ENCODE assay signal across 21 mouse cellular contexts in genomic region chr15:98778806-98779205, GRCm38 (mm10). TPM values are rescaled to one million over a fixed set of nuclear protein-coding genes. Genes with fewer than 3 reads are reported as not detected.
A peak's percentile ranks its signal among the peaks of the same experiment; 100 is the strongest.
DNase-seq lines count a peak whose midpoint lies in the region; ATAC-seq and TF ChIP-seq lines count a peak whose summit lies in the region.
"Had no signal": no experiment of that assay in that cellular context is flagged by ENCODE, and none has a peak within 500 bp of the region (broad histone marks: within the 10 kb centered on the region; RNA-seq: fewer than 3 reads in every experiment).

No protein-coding gene starts in this region.

- H3K36me3 ChIP-seq in limb, embryonic 12.5 days: no peaks in the 10 kb centered on the region
- no peaks in the 10 kb centered on the region for H3K36me3 ChIP-seq in limb, embryonic 10.5 days
- H3K36me3 ChIP-seq in E14TG2a.4 (ENCODE audit: insufficient read depth, low read length) (no peaks in the 10 kb centered on the region), myocyte (ENCODE audit: control insufficient read depth, insufficient read depth) (no peaks in the 10 kb centered on the region)
- H3K36me3 ChIP-seq in embryonic facial prominence, embryonic 15.5 days: no peaks in the 10 kb centered on the region
- H3K36me3 ChIP-seq: embryonic facial prominence, embryonic 12.5 days; forebrain, embryonic 12.5 days; midbrain, embryonic 13.5 days had no signal

- no peak for ATAC-seq in limb, embryonic 12.5 days (ENCODE audit: insufficient number of reproducible peaks, insufficient read depth, low FRiP score, low TSS enrichment, low read depth)
- ATAC-seq in embryonic facial prominence, embryonic 15.5 days (ENCODE audit: insufficient number of reproducible peaks, low FRiP score, low TSS enrichment, low read depth): no peak
- ATAC-seq: hindbrain, postnatal 0 days; midbrain, embryonic 13.5 days had no signal

- no peaks in the 10 kb centered on the region for H3K9me3 ChIP-seq in limb, embryonic 12.5 days
- H3K9me3 ChIP-seq in limb, embryonic 10.5 days (replicated peaks): 0 out of 2 replicates have a peak, but pooled peaks cover 2% of the 10 kb centered on the region
- H3K9me3 ChIP-seq in E14TG2a.4 (ENCODE audit: low read length): no peaks in the 10 kb centered on the region
- H3K9me3 ChIP-seq in embryonic facial prominence, embryonic 15.5 days (replicated peaks): no peaks in the 10 kb centered on the region
- H3K9me3 ChIP-seq: embryonic facial prominence, embryonic 12.5 days; forebrain, embryonic 12.5 days; midbrain, embryonic 13.5 days had no signal

- H3K9ac ChIP-seq in limb, embryonic 12.5 days (replicated peaks): no peak overlapping the region
- no peak overlapping the region for H3K9ac ChIP-seq in embryonic facial prominence, embryonic 15.5 days
- H3K9ac ChIP-seq: embryonic facial prominence, embryonic 12.5 days; midbrain, embryonic 13.5 days had no signal

- H3ac ChIP-seq in myocyte (ENCODE audit: control insufficient read depth, insufficient read length): no peak overlapping the region

- peak overlapping the region; percentile 23; the same call in 1 of the 2 replicates for H3K4me2 ChIP-seq in limb, embryonic 12.5 days
- H3K4me2 ChIP-seq in embryonic facial prominence, embryonic 15.5 days (replicated peaks): peak overlapping the region; percentile 47; the same call in 1 of the 2 replicates
- H3K4me2 ChIP-seq in myocyte (ENCODE audit: low read depth): peak overlapping the region; percentile 93

- no peak overlapping the region for H3K27ac ChIP-seq in limb, embryonic 12.5 days
- no peak overlapping the region for H3K27ac ChIP-seq in limb, embryonic 10.5 days
- no peak overlapping the region for H3K27ac ChIP-seq in embryonic facial prominence, embryonic 15.5 days (replicated peaks)
- H3K27ac ChIP-seq: embryonic facial prominence, embryonic 12.5 days; forebrain, embryonic 12.5 days; hindbrain, postnatal 0 days; left cerebral cortex, adult 2 months; midbrain, embryonic 13.5 days; stomach, postnatal 0 days had no signal

- H3K27me3 ChIP-seq in limb, embryonic 12.5 days: peaks cover 96% of the 10 kb centered on the region
- H3K27me3 ChIP-seq in limb, embryonic 10.5 days (ENCODE audit: low read depth, poor library complexity, severe bottlenecking): peaks cover 96% of the 10 kb centered on the region
- H3K27me3 ChIP-seq in E14TG2a.4 (ENCODE audit: insufficient read depth, low read length) (peaks cover 87% of the 10 kb centered on the region), myocyte (ENCODE audit: control insufficient read depth, insufficient read depth, insufficient read length) (no peaks in the 10 kb centered on the region)
- peaks cover 85% of the 10 kb centered on the region for H3K27me3 ChIP-seq in embryonic facial prominence, embryonic 15.5 days

- no peak for DNase-seq in limb, embryonic 10.5 days (ENCODE audit: low spot score)
- DNase-seq in frontal cortex, postnatal 14 days (ENCODE audit: low spot score in 2 of 2): no peak
- DNase-seq in cerebellum, adult 8-10 months: no peak
- DNase-seq: adrenal gland, adult 8-10 months; cerebellum, postnatal 36 days; gastrocnemius, postnatal 36 days; heart, postnatal 14 days; kidney, adult 18-20 months; kidney, postnatal 25 days had no signal

- 0 out of 2 replicates have a peak overlapping the region, but pooled peaks have one; percentile 3 for H3K4me3 ChIP-seq in limb, embryonic 12.5 days (replicated peaks)
- H3K4me3 ChIP-seq in limb, embryonic 10.5 days: no peak overlapping the region; the same call in 1 of the 2 replicates
- H3K4me3 ChIP-seq in E14TG2a.4 (replicated peaks; ENCODE audit: low read length): peak overlapping the region; percentile 57; the same call in 1 of the 2 replicates
- peak overlapping the region; percentile 38; the same call in 1 of the 2 replicates for H3K4me3 ChIP-seq in embryonic facial prominence, embryonic 15.5 days (replicated peaks)
- peak overlapping the region; percentile 33 for H3K4me3 ChIP-seq in myocyte
- H3K4me3 ChIP-seq: left cerebral cortex, adult 2 months had no signal

- no peak for TF ChIP-seq POLR2A in myocyte (IDR thresholded peaks at IDR 0.05; ENCODE audit: insufficient read length, low read depth)

- H3K79me2 ChIP-seq in myocyte (ENCODE audit: control insufficient read depth, insufficient read depth): no peaks in the 10 kb centered on the region

- 2% methylated on average over 10 of the region's 11 CpGs for WGBS in limb, embryonic 12.5 days
- 1% methylated on average over 10 of the region's 11 CpGs for WGBS in limb, embryonic 10.5 days
- WGBS in embryonic facial prominence, embryonic 15.5 days: 8% methylated on average over 8 of the region's 11 CpGs

- peaks cover 28% of the 10 kb centered on the region for H3K4me1 ChIP-seq in limb, embryonic 12.5 days (replicated peaks)
- peaks cover 43% of the 10 kb centered on the region for H3K4me1 ChIP-seq in limb, embryonic 10.5 days
- peaks cover 59% of the 10 kb centered on the region for H3K4me1 ChIP-seq in E14TG2a.4 (replicated peaks; ENCODE audit: low read depth, low read length)
- H3K4me1 ChIP-seq in embryonic facial prominence, embryonic 15.5 days: peaks cover 56% of the 10 kb centered on the region

- TF ChIP-seq CTCF in E14TG2a.4 (conservative IDR thresholded peaks at IDR 0.05; ENCODE audit: low read length): no peak

TF ChIP-seq in myocyte, 11 proteins besides CTCF, POLR2A, EP300 and RAD21:
- no peak for TF ChIP-seq USF1 (IDR thresholded peaks at IDR 0.05; ENCODE audit: low read depth)
- TF ChIP-seq E2F4 (IDR thresholded peaks at IDR 0.05; ENCODE audit: insufficient read depth): no peak
- no peak for TF ChIP-seq TCF12 (IDR thresholded peaks at IDR 0.05; ENCODE audit: insufficient read depth, poor library complexity, severe bottlenecking)
- no peak for TF ChIP-seq POLR2AphosphoS2 (IDR thresholded peaks at IDR 0.05; ENCODE audit: insufficient read length, low read depth)
- TF ChIP-seq REST (IDR thresholded peaks at IDR 0.05; ENCODE audit: insufficient read depth, insufficient read length): no peak
- no peak for TF ChIP-seq MAX (IDR thresholded peaks at IDR 0.05; ENCODE audit: low read depth)
- no peak for TF ChIP-seq SRF (IDR thresholded peaks at IDR 0.05; ENCODE audit: control insufficient read depth, insufficient read length, low read depth)
- no peak for TF ChIP-seq CEBPB (IDR thresholded peaks at IDR 0.05; ENCODE audit: insufficient read depth, poor library complexity, severe bottlenecking)
- TF ChIP-seq TCF3 (IDR thresholded peaks at IDR 0.05; ENCODE audit: insufficient read length, low read depth): no peak
- no peak for TF ChIP-seq MYOD1 (IDR thresholded peaks at IDR 0.05; ENCODE audit: control insufficient read depth in 1 of 3, insufficient read length in 2 of 3, low read depth in 2 of 3)
- no peak for TF ChIP-seq MYOG (IDR thresholded peaks at IDR 0.05; ENCODE audit: control insufficient read depth in 1 of 3, insufficient read depth in 1 of 3, insufficient read length in 2 of 3, low read depth in 2 of 3)

RNA-seq across cellular contexts. Expression of gene Wnt10b, which starts 0.9 kb away (rescaled TPM):
- polyA plus RNA-seq in limb, embryonic 12.5 days (2016; fragmentation: Nextera tagmentation; extraction: Ambion mirVana): 1.5 and 1.7 TPM in 2 replicates
- 0.62 and 0.99 TPM in 2 replicates for polyA plus RNA-seq in limb, embryonic 10.5 days (2016; fragmentation: Nextera tagmentation; extraction: Ambion mirVana)
- 6.0 and 8.0 TPM in 2 replicates for polyA plus RNA-seq in embryonic facial prominence, embryonic 15.5 days (2015; fragmentation: Nextera tagmentation; extraction: Ambion mirVana)
- 3.3 TPM for polyA plus RNA-seq in myocyte (2012; fragmentation: generic; extraction: Trizol)
- polyA plus RNA-seq: hindbrain, postnatal 0 days; liver, embryonic 16.5 days had no signal

RNA-seq across cellular contexts. Expression of gene Wnt1, which starts 10.9 kb away (rescaled TPM):
- polyA plus RNA-seq in limb, embryonic 12.5 days (2016; fragmentation: Nextera tagmentation; extraction: Ambion mirVana): not detected in 2 replicates
- polyA plus RNA-seq in limb, embryonic 10.5 days (2016; fragmentation: Nextera tagmentation; extraction: Ambion mirVana): not detected in 2 replicates
- 0.07 TPM in 1 of 2 replicates, not detected in the other for polyA plus RNA-seq in embryonic facial prominence, embryonic 15.5 days (2015; fragmentation: Nextera tagmentation; extraction: Ambion mirVana)
- 0.06 TPM for polyA plus RNA-seq in myocyte (2012; fragmentation: generic; extraction: Trizol)
- polyA plus RNA-seq: limb, embryonic 11.5 days; liver, embryonic 16.5 days; stomach, postnatal 0 days had no signal

RNA-seq across cellular contexts. Expression of gene Arf3, which starts 15.8 kb away (rescaled TPM):
- polyA plus RNA-seq in limb, embryonic 12.5 days (2016; fragmentation: Nextera tagmentation; extraction: Ambion mirVana): 46.5 and 54.1 TPM in 2 replicates
- polyA plus RNA-seq in limb, embryonic 10.5 days (2016; fragmentation: Nextera tagmentation; extraction: Ambion mirVana): 44.3 and 49.1 TPM in 2 replicates
- 52.6 and 53.3 TPM in 2 replicates for polyA plus RNA-seq in embryonic facial prominence, embryonic 15.5 days (2015; fragmentation: Nextera tagmentation; extraction: Ambion mirVana)
- 72.0 TPM for polyA plus RNA-seq in myocyte (2012; fragmentation: generic; extraction: Trizol)

RNA-seq across cellular contexts. Expression of gene Ddn, which starts 30.5 kb away (rescaled TPM):
- polyA plus RNA-seq in limb, embryonic 12.5 days (2016; fragmentation: Nextera tagmentation; extraction: Ambion mirVana): 0.23 TPM in 1 of 2 replicates, not detected in the other
- not detected in 2 replicates for polyA plus RNA-seq in limb, embryonic 10.5 days (2016; fragmentation: Nextera tagmentation; extraction: Ambion mirVana)
- 0.04 and 0.05 TPM in 2 replicates for polyA plus RNA-seq in embryonic facial prominence, embryonic 15.5 days (2015; fragmentation: Nextera tagmentation; extraction: Ambion mirVana)
- 0.11 TPM for polyA plus RNA-seq in myocyte (2012; fragmentation: generic; extraction: Trizol)
- polyA plus RNA-seq: forebrain, embryonic 12.5 days; limb, embryonic 11.5 days; liver, embryonic 16.5 days; stomach, postnatal 0 days had no signal

RNA-seq across cellular contexts. Expression of gene Fkbp11, which starts 50.8 kb away (rescaled TPM):
- polyA plus RNA-seq in limb, embryonic 12.5 days (2016; fragmentation: Nextera tagmentation; extraction: Ambion mirVana): 25.4 and 28.0 TPM in 2 replicates
- 26.8 and 28.9 TPM in 2 replicates for polyA plus RNA-seq in limb, embryonic 10.5 days (2016; fragmentation: Nextera tagmentation; extraction: Ambion mirVana)
- polyA plus RNA-seq in embryonic facial prominence, embryonic 15.5 days (2015; fragmentation: Nextera tagmentation; extraction: Ambion mirVana): 82.8 and 87.4 TPM in 2 replicates
- 52.9 TPM for polyA plus RNA-seq in myocyte (2012; fragmentation: generic; extraction: Trizol)

Comparison
In these comparisons a context has a peak if more than half of its experiments do, and no peak if none do; other contexts are left out.
1. H3K4me2 ChIP-seq: peak in every context shown above with its lines; median percentile 93 in myocyte; 47 in embryonic facial prominence, embryonic 15.5 days; 23 in limb, embryonic 12.5 days.